Mouse (Mus musculus): ENCODE results near the gene Ptpre. TPM values are rescaled to one million over a fixed set of nuclear protein-coding genes. Genes with fewer than 3 reads are reported as not detected.
"Not testable (repeated sequence)": the region's sequence is repeated elsewhere in the genome, so short reads cannot be mapped to it uniquely, and the experiment has no call there.

The Ptpre gene
- polyA plus RNA-seq, 1 experiment = 6.7 TPM

- no peak for TF ChIP-seq POLR2A (IDR thresholded peaks at IDR 0.05; ENCODE audit: borderline replicate concordance, extremely low read depth, insufficient read depth, insufficient read length, poor library complexity, severe bottlenecking)
- peak; percentile 61; the same call in 1 of the 2 replicates for TF ChIP-seq CTCF (IDR thresholded peaks at IDR 0.05; ENCODE audit: borderline replicate concordance, extremely low read depth, insufficient read depth, insufficient read length)
- peak; percentile 45 for DNase-seq (ENCODE audit: low read depth)
These were observed 143.1 kb downstream of the Ptpre start for GRCm38 (mm10) chr7:135680334-135680733.

- peak; percentile 13 for DNase-seq (ENCODE audit: low read depth)
These were observed 146.8 kb downstream of the Ptpre start for GRCm38 (mm10) chr7:135684098-135684497.

GRCm38 (mm10) chr7:135684938-135685337 lies 147.7 kb downstream of the Ptpre start:
- DNase-seq (ENCODE audit: low read depth) = no peak
- TF ChIP-seq CTCF (IDR thresholded peaks at IDR 0.05; ENCODE audit: borderline replicate concordance, extremely low read depth, insufficient read depth, insufficient read length) (no peak), POLR2A (IDR thresholded peaks at IDR 0.05; ENCODE audit: borderline replicate concordance, extremely low read depth, insufficient read depth, insufficient read length, poor library complexity, severe bottlenecking) (no peak)

- DNase-seq (ENCODE audit: low read depth) = no peak
- TF ChIP-seq CTCF (IDR thresholded peaks at IDR 0.05; ENCODE audit: borderline replicate concordance, extremely low read depth, insufficient read depth, insufficient read length) = no peak
- no peak for TF ChIP-seq POLR2A (IDR thresholded peaks at IDR 0.05; ENCODE audit: borderline replicate concordance, extremely low read depth, insufficient read depth, insufficient read length, poor library complexity, severe bottlenecking)
These were observed 152.1 kb downstream of the Ptpre start for GRCm38 (mm10) chr7:135689396-135689795.

GRCm38 (mm10) chr7:135691941-135692340 lies 154.7 kb downstream of the Ptpre start:
- TF ChIP-seq CTCF (IDR thresholded peaks at IDR 0.05; ENCODE audit: borderline replicate concordance, extremely low read depth, insufficient read depth, insufficient read length) (no peak), POLR2A (IDR thresholded peaks at IDR 0.05; ENCODE audit: borderline replicate concordance, extremely low read depth, insufficient read depth, insufficient read length, poor library complexity, severe bottlenecking) (no peak)
- DNase-seq (ENCODE audit: low read depth) = no peak

GRCm38 (mm10) chr7:135694130-135694529 lies 156.8 kb downstream of the Ptpre start:
- TF ChIP-seq CTCF (IDR thresholded peaks at IDR 0.05; ENCODE audit: borderline replicate concordance, extremely low read depth, insufficient read depth, insufficient read length) (no peak), POLR2A (IDR thresholded peaks at IDR 0.05; ENCODE audit: borderline replicate concordance, extremely low read depth, insufficient read depth, insufficient read length, poor library complexity, severe bottlenecking) (no peak)
- no peak for DNase-seq (ENCODE audit: low read depth)

- TF ChIP-seq POLR2A (IDR thresholded peaks at IDR 0.05; ENCODE audit: borderline replicate concordance, extremely low read depth, insufficient read depth, insufficient read length, poor library complexity, severe bottlenecking) (no peak), CTCF (IDR thresholded peaks at IDR 0.05; ENCODE audit: borderline replicate concordance, extremely low read depth, insufficient read depth, insufficient read length) (no peak)
- no peak for DNase-seq (ENCODE audit: low read depth)
These were observed 157.5 kb downstream of the Ptpre start for GRCm38 (mm10) chr7:135694796-135695195.

- no peak for TF ChIP-seq POLR2A (IDR thresholded peaks at IDR 0.05; ENCODE audit: borderline replicate concordance, extremely low read depth, insufficient read depth, insufficient read length, poor library complexity, severe bottlenecking)
- no peak for TF ChIP-seq CTCF (IDR thresholded peaks at IDR 0.05; ENCODE audit: borderline replicate concordance, extremely low read depth, insufficient read depth, insufficient read length)
- no peak for DNase-seq (ENCODE audit: low read depth)
These were observed 158.8 kb downstream of the Ptpre start for GRCm38 (mm10) chr7:135696127-135696526.

- DNase-seq (ENCODE audit: low read depth) = not testable (repeated sequence)
These were observed 159.9 kb downstream of the Ptpre start for GRCm38 (mm10) chr7:135697021-135697740.

- TF ChIP-seq POLR2A (IDR thresholded peaks at IDR 0.05; ENCODE audit: borderline replicate concordance, extremely low read depth, insufficient read depth, insufficient read length, poor library complexity, severe bottlenecking) (no peak), CTCF (IDR thresholded peaks at IDR 0.05; ENCODE audit: borderline replicate concordance, extremely low read depth, insufficient read depth, insufficient read length) (no peak)
- DNase-seq (ENCODE audit: low read depth) = no peak
These were observed 161.1 kb downstream of the Ptpre start for GRCm38 (mm10) chr7:135698362-135698761.

- DNase-seq (ENCODE audit: low read depth) = not testable (repeated sequence)
These were observed 162.1 kb downstream of the Ptpre start for GRCm38 (mm10) chr7:135699351-135699750.

- TF ChIP-seq CTCF (IDR thresholded peaks at IDR 0.05; ENCODE audit: borderline replicate concordance, extremely low read depth, insufficient read depth, insufficient read length) = no peak
- no peak for TF ChIP-seq POLR2A (IDR thresholded peaks at IDR 0.05; ENCODE audit: borderline replicate concordance, extremely low read depth, insufficient read depth, insufficient read length, poor library complexity, severe bottlenecking)
- DNase-seq (ENCODE audit: low read depth) = no peak
These were observed 166.4 kb downstream of the Ptpre start for GRCm38 (mm10) chr7:135703600-135704148.

GRCm38 (mm10) chr7:135704251-135704650 lies 167.0 kb downstream of the Ptpre start:
- DNase-seq (ENCODE audit: low read depth) = no peak
- TF ChIP-seq POLR2A (IDR thresholded peaks at IDR 0.05; ENCODE audit: borderline replicate concordance, extremely low read depth, insufficient read depth, insufficient read length, poor library complexity, severe bottlenecking) = no peak
- TF ChIP-seq CTCF (IDR thresholded peaks at IDR 0.05; ENCODE audit: borderline replicate concordance, extremely low read depth, insufficient read depth, insufficient read length) = no peak

Data from brain, embryonic 14.5 days (tissue).